Mouse (Mus musculus) E14TG2a.4 (cell line): ENCODE results near the gene Nprl2.
"Not testable (repeated sequence)": the region's sequence is repeated elsewhere in the genome, so short reads cannot be mapped to it uniquely, and the experiment has no call there.

Source experiments
- H3K27me3 ChIP-seq: 2 replicates; pipeline ENCODE4 v1.6.1; 2014; ENCODE audit warnings: low read length, control low read depth; ENCODE audit not compliant: insufficient read depth
- H3K36me3 ChIP-seq: 2 replicates; pipeline ENCODE4 v1.6.1; 2014; ENCODE audit warnings: low read length, control low read depth; ENCODE audit not compliant: insufficient read depth
- H3K4me1 ChIP-seq: replicated peaks from 2 replicates; pipeline ENCODE4 v1.6.1; 2014; ENCODE audit warnings: low read depth, low read length, control low read depth
- H3K4me3 ChIP-seq: replicated peaks from 2 replicates; pipeline ENCODE4 v1.5.1; 2014; ENCODE audit warnings: mild to moderate bottlenecking, low read length
- H3K9me3 ChIP-seq: 2 replicates; pipeline ENCODE4 v1.6.1; 2014; ENCODE audit warnings: low read length, control low read depth
- CTCF ChIP-seq: conservative IDR thresholded peaks from 2 replicates; pipeline ENCODE4 v1.5.1; 2014; ENCODE audit warnings: low read length
- NANOG ChIP-seq: IDR thresholded peaks from 2 replicates; pipeline ENCODE4 v1.6.1; 2014; ENCODE audit warnings: borderline replicate concordance, low read length, mixed read lengths
- POU5F1 ChIP-seq: IDR thresholded peaks from 2 replicates; pipeline ENCODE4 v1.6.1; 2014; ENCODE audit warnings: low read length, borderline replicate concordance

Gene Nprl2

GRCm38 (mm10) chr9:107567702-107568319 is 25.8 kb downstream of the Nprl2 start, which contains the start of gene Hyal2:
TSS of gene Hyal2 (plus strand) at chr9:107567945.
- Histone ChIP-seq H3K4me1 (peaks cover 76% of the 10 kb centered on the region), H3K9me3 (no peaks in the 10 kb centered on the region), H3K36me3 (peaks cover 37% of the 10 kb centered on the region), H3K4me3 (peak within 1 kb of the TSS; percentile 89), H3K27me3 (peaks cover 28% of the 10 kb centered on the region)
- TF ChIP-seq CTCF: no peak
- no peak for TF ChIP-seq NANOG
- no peak for TF ChIP-seq POU5F1

- Histone ChIP-seq H3K4me3 (peak overlapping the region; percentile 89), H3K27me3 (peaks cover 28% of the 10 kb centered on the region), H3K9me3 (no peaks in the 10 kb centered on the region), H3K4me1 (peaks cover 72% of the 10 kb centered on the region), H3K36me3 (peaks cover 43% of the 10 kb centered on the region)
- TF ChIP-seq POU5F1 (no peak), NANOG (no peak), CTCF (no peak)
Measured at GRCm38 (mm10) chr9:107568331-107569261, 26.6 kb downstream of the Nprl2 start.

- TF ChIP-seq NANOG (no peak), CTCF (no peak), POU5F1 (no peak)
- H3K9me3 ChIP-seq: no peaks in the 10 kb centered on the region
- H3K4me1 ChIP-seq: peaks cover 65% of the 10 kb centered on the region
- H3K4me3 ChIP-seq: peak overlapping the region; percentile 89
- peaks cover 28% of the 10 kb centered on the region for H3K27me3 ChIP-seq
- H3K36me3 ChIP-seq: peaks cover 40% of the 10 kb centered on the region
Measured at GRCm38 (mm10) chr9:107569270-107569669, 27.2 kb downstream of the Nprl2 start.

GRCm38 (mm10) chr9:107570016-107570415 is 28.0 kb downstream of the Nprl2 start:
- Histone ChIP-seq H3K27me3 (peaks cover 28% of the 10 kb centered on the region), H3K4me3 (peak overlapping the region; percentile 89), H3K36me3 (peaks cover 33% of the 10 kb centered on the region), H3K4me1 (peaks cover 65% of the 10 kb centered on the region), H3K9me3 (no peaks in the 10 kb centered on the region)
- TF ChIP-seq POU5F1 (no peak), CTCF (no peak), NANOG (no peak)

- Histone ChIP-seq H3K9me3 (no peaks in the 10 kb centered on the region), H3K27me3 (peaks cover 28% of the 10 kb centered on the region), H3K4me3 (peak overlapping the region; percentile 89), H3K4me1 (peaks cover 65% of the 10 kb centered on the region), H3K36me3 (peaks cover 27% of the 10 kb centered on the region)
- TF ChIP-seq NANOG: no peak
- no peak for TF ChIP-seq CTCF
- no peak for TF ChIP-seq POU5F1
Measured at GRCm38 (mm10) chr9:107570845-107571244, 28.8 kb downstream of the Nprl2 start.

DNA sequence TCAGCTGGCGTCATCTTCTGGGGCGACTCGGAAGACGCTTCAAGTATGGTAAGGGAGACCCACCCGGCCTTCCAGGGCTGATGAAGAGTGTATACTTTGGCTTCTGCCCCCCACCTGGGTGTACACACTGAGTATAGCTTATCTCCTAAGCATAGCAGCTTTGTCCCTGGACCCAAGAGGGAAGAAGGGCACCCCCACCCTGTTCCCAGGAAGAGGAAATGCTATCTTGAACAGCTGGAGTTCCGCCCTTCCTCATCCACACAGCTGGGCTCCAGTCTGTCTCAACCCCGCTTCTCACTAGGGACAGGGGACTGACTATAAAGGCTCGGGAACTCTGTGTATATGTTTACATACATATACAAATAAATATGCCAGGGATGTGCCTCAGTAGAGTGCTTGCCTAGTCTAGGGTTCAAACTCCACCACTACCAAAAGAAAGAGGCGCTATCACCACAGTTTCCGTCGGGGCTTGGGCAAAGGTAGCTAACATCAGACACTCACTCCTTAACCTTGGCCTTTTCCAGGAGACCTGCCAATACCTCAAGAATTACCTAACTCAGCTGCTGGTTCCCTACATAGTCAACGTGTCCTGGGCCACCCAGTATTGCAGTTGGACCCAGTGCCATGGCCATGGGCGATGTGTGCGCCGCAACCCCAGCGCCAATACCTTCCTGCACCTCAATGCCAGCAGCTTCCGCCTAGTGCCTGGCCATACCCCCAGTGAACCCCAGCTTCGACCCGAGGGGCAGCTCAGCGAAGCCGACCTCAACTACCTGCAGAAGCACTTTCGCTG is 29.7 kb downstream of the Nprl2 start:
- H3K4me3 ChIP-seq: peak overlapping the region; percentile 89
- peaks cover 27% of the 10 kb centered on the region for H3K36me3 ChIP-seq
- H3K9me3 ChIP-seq: no peaks in the 10 kb centered on the region
- no peak for TF ChIP-seq POU5F1
- TF ChIP-seq CTCF: no peak
- no peak for TF ChIP-seq NANOG
- peaks cover 28% of the 10 kb centered on the region for H3K27me3 ChIP-seq
- H3K4me1 ChIP-seq: peaks cover 71% of the 10 kb centered on the region

- no peaks in the 10 kb centered on the region for H3K9me3 ChIP-seq
- peaks cover 71% of the 10 kb centered on the region for H3K4me1 ChIP-seq
- peaks cover 25% of the 10 kb centered on the region for H3K27me3 ChIP-seq
- H3K36me3 ChIP-seq: peaks cover 27% of the 10 kb centered on the region
- no peak overlapping the region; the same call in 1 of the 2 replicates for H3K4me3 ChIP-seq
- TF ChIP-seq NANOG (no peak), CTCF (no peak), POU5F1 (no peak)
Measured at GRCm38 (mm10) chr9:107572327-107572662, 30.3 kb downstream of the Nprl2 start.

- TF ChIP-seq CTCF: peak; percentile 25
Measured at GRCm38 (mm10) chr9:107573774-107574173, 31.7 kb downstream of the Nprl2 start.

More at GRCm38 (mm10) chr9:107573774-107574173, 31.7 kb downstream of the Nprl2 start:
- H3K9me3 ChIP-seq, H3K4me3 ChIP-seq: not testable (repeated sequence)
- Histone ChIP-seq H3K27me3 (peaks cover 19% of the 10 kb centered on the region), H3K4me1 (peaks cover 73% of the 10 kb centered on the region), H3K36me3 (peaks cover 28% of the 10 kb centered on the region)
